Comparison of ENCODE assay signal across 27 mouse cellular contexts in genomic region chr11:43543711-43544466, GRCm38 (mm10). TPM values are rescaled to one million over a fixed set of nuclear protein-coding genes. Genes with fewer than 3 reads are reported as not detected.
A peak's percentile ranks its signal among the peaks of the same experiment; 100 is the strongest.
DNase-seq lines count a peak whose midpoint lies in the region; ATAC-seq and TF ChIP-seq lines count a peak whose summit lies in the region.
"Had no signal": no experiment of that assay in that cellular context is flagged by ENCODE, and none has a peak within 500 bp of the region (broad histone marks: within the 10 kb centered on the region; RNA-seq: fewer than 3 reads in every experiment).

No protein-coding gene starts in this region.

- no peak for TF ChIP-seq CTCF in hindbrain, postnatal 0 days (IDR thresholded peaks at IDR 0.05; ENCODE audit: low read depth)

- ATAC-seq in liver, embryonic 12.5 days = 0 out of 2 replicates have a peak, but pooled peaks have one; percentile 25
- peak; percentile 94 for ATAC-seq in granulocyte monocyte progenitor cell, adult 5-6 weeks (replicated peaks; ENCODE audit: poor library complexity, severe bottlenecking)
- no peak for ATAC-seq in hindbrain, postnatal 0 days
- ATAC-seq: forebrain, embryonic 16.5 days; midbrain, embryonic 13.5 days had no signal

- peaks cover 41% of the 10 kb centered on the region for H3K4me1 ChIP-seq in liver, embryonic 12.5 days
- H3K4me1 ChIP-seq in megakaryocyte, embryonic 14.5 days = peaks cover 91% of the 10 kb centered on the region
- peaks cover 11% of the 10 kb centered on the region for H3K4me1 ChIP-seq in hindbrain, postnatal 0 days (ENCODE audit: insufficient read depth, low read length)

- H3K27ac ChIP-seq in liver, embryonic 12.5 days = no peak overlapping the region
- no peak overlapping the region for H3K27ac ChIP-seq in hindbrain, postnatal 0 days
- H3K27ac ChIP-seq: hindbrain, embryonic 10.5 days; limb, embryonic 15.5 days; macrophage; midbrain, embryonic 13.5 days; neural tube, embryonic 12.5 days had no signal

- WGBS in liver, embryonic 12.5 days (ENCODE audit: insufficient replicate concordance) = 14% methylated on average over 15 of the region's 15 CpGs
- WGBS in hindbrain, postnatal 0 days = 95% methylated on average over 15 of the region's 15 CpGs

- H3K9me3 ChIP-seq in liver, embryonic 12.5 days (replicated peaks) = no peaks in the 10 kb centered on the region
- H3K9me3 ChIP-seq in megakaryocyte, embryonic 14.5 days = no peaks in the 10 kb centered on the region
- H3K9me3 ChIP-seq in hindbrain, postnatal 0 days (ENCODE audit: low read length) = no peaks in the 10 kb centered on the region
- H3K9me3 ChIP-seq: heart, embryonic 13.5 days; hindbrain, embryonic 10.5 days; limb, embryonic 15.5 days; midbrain, embryonic 13.5 days; neural tube, embryonic 12.5 days had no signal

- no peak overlapping the region for H3K9ac ChIP-seq in liver, embryonic 12.5 days
- no peak overlapping the region for H3K9ac ChIP-seq in hindbrain, postnatal 0 days (replicated peaks; ENCODE audit: low read length)
- H3K9ac ChIP-seq: heart, embryonic 13.5 days; limb, embryonic 15.5 days; midbrain, embryonic 13.5 days; neural tube, embryonic 12.5 days had no signal

- DNase-seq in liver = no peak
- DNase-seq in testis, postnatal 14 days (ENCODE audit: low spot score) = peak; percentile 51
- DNase-seq in testis, postnatal 10 days (ENCODE audit: low spot score) = no peak
- DNase-seq in embryo, embryonic 9.5 days (ENCODE audit: extremely low spot score) = no peak
- no peak for DNase-seq in hindbrain, postnatal 0 days (ENCODE audit: low spot score)
- DNase-seq: B cell, adult 2 months; cerebellum, adult 9-11 months; kidney, adult 2 months; kidney, postnatal 14 days; right cerebral cortex, postnatal 25 days; thymus, adult 2 months had no signal

- H3K27me3 ChIP-seq in liver, embryonic 12.5 days (replicated peaks) = no peaks in the 10 kb centered on the region
- H3K27me3 ChIP-seq in megakaryocyte, embryonic 14.5 days (replicated peaks) = no peaks in the 10 kb centered on the region
- no peaks in the 10 kb centered on the region for H3K27me3 ChIP-seq in hindbrain, postnatal 0 days (ENCODE audit: insufficient read depth, low read length)
- H3K27me3 ChIP-seq: heart, embryonic 13.5 days; limb, embryonic 15.5 days; midbrain, embryonic 13.5 days; neural tube, embryonic 12.5 days had no signal

- no peak overlapping the region for H3K4me2 ChIP-seq in liver, embryonic 12.5 days
- no peak overlapping the region for H3K4me2 ChIP-seq in hindbrain, postnatal 0 days (ENCODE audit: low read depth, low read length)
- H3K4me2 ChIP-seq: heart, embryonic 13.5 days; limb, embryonic 15.5 days; midbrain, embryonic 13.5 days; neural tube, embryonic 12.5 days had no signal

- no peak overlapping the region for H3K4me3 ChIP-seq in liver, embryonic 12.5 days
- H3K4me3 ChIP-seq in megakaryocyte, embryonic 14.5 days (replicated peaks) = peak overlapping the region; percentile 76
- no peak overlapping the region for H3K4me3 ChIP-seq in hindbrain, postnatal 0 days (ENCODE audit: low read length)
- H3K4me3 ChIP-seq: heart, embryonic 13.5 days; hindbrain, embryonic 10.5 days; limb, embryonic 15.5 days; midbrain, embryonic 13.5 days; neural tube, embryonic 12.5 days had no signal

- H3K36me3 ChIP-seq in liver, embryonic 12.5 days = no peaks in the 10 kb centered on the region
- H3K36me3 ChIP-seq in megakaryocyte, embryonic 14.5 days (replicated peaks; ENCODE audit: low read length) = peaks cover 58% of the 10 kb centered on the region
- H3K36me3 ChIP-seq in hindbrain, postnatal 0 days (ENCODE audit: insufficient read depth, low read length) = no peaks in the 10 kb centered on the region
- H3K36me3 ChIP-seq: midbrain, embryonic 13.5 days had no signal

RNA-seq across cellular contexts. Expression of gene Ccnjl, which starts 15.3 kb away (rescaled TPM):
- polyA plus RNA-seq in liver, embryonic 12.5 days (2016; fragmentation: Nextera tagmentation; extraction: Ambion mirVana) = 5.4 and 5.6 TPM in 2 replicates
- total RNA-seq in granulocyte monocyte progenitor cell, adult 5-6 weeks (2014; fragmentation: Nextera tagmentation) = 1.9 TPM in 1 of 2 replicates, not detected in the other
- total RNA-seq in granulocyte monocyte progenitor cell, adult 5-6 weeks (2017) = not detected in 2 replicates
- polyA plus RNA-seq in megakaryocyte, embryonic 14.5 days (2012; ENCODE audit: insufficient read depth, low replicate concordance) = 13.9 and 46.5 TPM in 2 replicates
- total RNA-seq in hindbrain, postnatal 0 days (2014; rRNA removed) = 2.4 and 3.5 TPM in 2 replicates
- 4.6 and 5.5 TPM in 2 replicates for polyA plus RNA-seq in hindbrain, postnatal 0 days (2015; fragmentation: Nextera tagmentation; extraction: Ambion mirVana)

RNA-seq across cellular contexts. Expression of gene 4933415A04Rik, which starts 43.0 kb away (rescaled TPM):
- 1.0 and 1.4 TPM in 2 replicates for polyA plus RNA-seq in liver, embryonic 12.5 days (2016; fragmentation: Nextera tagmentation; extraction: Ambion mirVana)
- total RNA-seq in granulocyte monocyte progenitor cell, adult 5-6 weeks (2014; fragmentation: Nextera tagmentation) = not detected in 2 replicates
- total RNA-seq in granulocyte monocyte progenitor cell, adult 5-6 weeks (2017) = not detected in 2 replicates
- 0.65 TPM in 1 of 2 replicates, not detected in the other for polyA plus RNA-seq in megakaryocyte, embryonic 14.5 days (2012; ENCODE audit: insufficient read depth, low replicate concordance)
- total RNA-seq in hindbrain, postnatal 0 days (2014; rRNA removed) = 0.14 and 0.99 TPM in 2 replicates
- polyA plus RNA-seq in hindbrain, postnatal 0 days (2015; fragmentation: Nextera tagmentation; extraction: Ambion mirVana) = 2.6 and 2.9 TPM in 2 replicates
- polyA plus RNA-seq: macrophage had no signal

RNA-seq across cellular contexts. Expression of gene Fabp6, which starts 57.5 kb away (rescaled TPM):
- not detected in 2 replicates for polyA plus RNA-seq in liver, embryonic 12.5 days (2016; fragmentation: Nextera tagmentation; extraction: Ambion mirVana)
- not detected in 2 replicates for total RNA-seq in granulocyte monocyte progenitor cell, adult 5-6 weeks (2014; fragmentation: Nextera tagmentation)
- total RNA-seq in granulocyte monocyte progenitor cell, adult 5-6 weeks (2017) = not detected in 2 replicates
- polyA plus RNA-seq in megakaryocyte, embryonic 14.5 days (2012; ENCODE audit: insufficient read depth, low replicate concordance) = not detected in 2 replicates
- not detected in 2 replicates for total RNA-seq in hindbrain, postnatal 0 days (2014; rRNA removed)
- polyA plus RNA-seq in hindbrain, postnatal 0 days (2015; fragmentation: Nextera tagmentation; extraction: Ambion mirVana) = not detected in 2 replicates
- total RNA-seq: gastrocnemius, postnatal 4 days; layer of hippocampus, adult 8-10 months; left cerebral cortex, postnatal 36 days had no signal
- polyA plus RNA-seq: embryonic facial prominence, embryonic 14.5 days; forebrain, embryonic 16.5 days; heart, embryonic 13.5 days; hindbrain, embryonic 10.5 days; kidney, adult 2 months; macrophage; midbrain, embryonic 13.5 days; neural tube, embryonic 12.5 days; spleen, adult 2 months; stomach, embryonic 14.5 days had no signal
